In genomic region chr5:5693956-5694653, GRCm38 (mm10) we compare ENCODE assay signal across 7 mouse cellular contexts. TPM values are rescaled to one million over a fixed set of nuclear protein-coding genes. Genes with fewer than 3 reads are reported as not detected.
DNase-seq lines count a peak whose midpoint lies in the region; ATAC-seq and TF ChIP-seq lines count a peak whose summit lies in the region.

Gene Steap2, minus strand, starts transcription at chr5:5694578.

- no peaks in the 10 kb centered on the region for H3K27me3 ChIP-seq in hindbrain, embryonic 14.5 days (ENCODE audit: control insufficient read depth, insufficient read depth, low read length)
- H3K27me3 ChIP-seq in limb, embryonic 10.5 days (ENCODE audit: low read depth, poor library complexity, severe bottlenecking): peaks cover 5% of the 10 kb centered on the region
- 0 out of 2 replicates have a peak, but pooled peaks cover 7% of the 10 kb centered on the region for H3K27me3 ChIP-seq in midbrain, embryonic 13.5 days
- H3K27me3 ChIP-seq in stomach, embryonic 16.5 days (ENCODE audit: control insufficient read depth, insufficient read depth, low read length): no peaks in the 10 kb centered on the region

- TF ChIP-seq CTCF in gastrocnemius, adult 2 months (IDR thresholded peaks at IDR 0.05): no peak

- no peaks in the 10 kb centered on the region for H3K36me3 ChIP-seq in hindbrain, embryonic 14.5 days (replicated peaks; ENCODE audit: control insufficient read depth, insufficient read depth)
- no peaks in the 10 kb centered on the region for H3K36me3 ChIP-seq in limb, embryonic 10.5 days
- H3K36me3 ChIP-seq in midbrain, embryonic 13.5 days: no peaks in the 10 kb centered on the region
- H3K36me3 ChIP-seq in stomach, embryonic 16.5 days (ENCODE audit: control insufficient read depth, insufficient read depth, low read length): no peaks in the 10 kb centered on the region

- H3K9ac ChIP-seq in hindbrain, embryonic 14.5 days: peak within 1 kb of the TSS; percentile 88
- peak within 1 kb of the TSS; percentile 84 for H3K9ac ChIP-seq in midbrain, embryonic 13.5 days (replicated peaks)
- H3K9ac ChIP-seq in stomach, embryonic 16.5 days (ENCODE audit: low read length): peak within 1 kb of the TSS; percentile 90

- H3K27ac ChIP-seq in gastrocnemius, adult 2 months: peak within 1 kb of the TSS; percentile 64
- H3K27ac ChIP-seq in hindbrain, embryonic 14.5 days: peak within 1 kb of the TSS; percentile 41; the same call in 1 of the 2 replicates
- peak within 1 kb of the TSS; percentile 95 for H3K27ac ChIP-seq in limb, embryonic 10.5 days
- H3K27ac ChIP-seq in midbrain, embryonic 13.5 days: no peak within 1 kb of the TSS
- no peak within 1 kb of the TSS for H3K27ac ChIP-seq in stomach, embryonic 16.5 days (ENCODE audit: low read length)

- H3K4me2 ChIP-seq in hindbrain, embryonic 14.5 days (replicated peaks): peak within 1 kb of the TSS; percentile 96
- peak within 1 kb of the TSS; percentile 81 for H3K4me2 ChIP-seq in midbrain, embryonic 13.5 days (replicated peaks)
- H3K4me2 ChIP-seq in stomach, embryonic 16.5 days (ENCODE audit: low read depth, low read length): peak within 1 kb of the TSS; percentile 58

- WGBS in hindbrain, embryonic 14.5 days: under 1% methylated on average over 61 of the region's 66 CpGs
- under 1% methylated on average over 64 of the region's 66 CpGs for WGBS in limb, embryonic 10.5 days
- under 1% methylated on average over 66 of the region's 66 CpGs for whole genome bisulfite sequencing in midbrain, embryonic 13.5 days
- WGBS in stomach, embryonic 16.5 days: under 1% methylated on average over 66 of the region's 66 CpGs

- no peaks in the 10 kb centered on the region for H3K9me3 ChIP-seq in hindbrain, embryonic 14.5 days (ENCODE audit: control insufficient read depth, low read length)
- H3K9me3 ChIP-seq in limb, embryonic 10.5 days (replicated peaks): no peaks in the 10 kb centered on the region
- no peaks in the 10 kb centered on the region for H3K9me3 ChIP-seq in midbrain, embryonic 13.5 days
- no peaks in the 10 kb centered on the region for H3K9me3 ChIP-seq in stomach, embryonic 16.5 days (replicated peaks; ENCODE audit: control insufficient read depth, low read length)

- peak; percentile 90 for ATAC-seq in hindbrain, embryonic 14.5 days (ENCODE audit: low FRiP score)
- peak; percentile 93 for ATAC-seq in midbrain, embryonic 13.5 days
- ATAC-seq in stomach, embryonic 16.5 days (ENCODE audit: insufficient read depth, low FRiP score): peak; percentile 92

- intact Hi-C loops in gastrocnemius, adult 2 months (cut with DNase I): no loop called here

- peak; percentile 31 for DNase-seq in adrenal gland, adult 8-10 months
- DNase-seq in cerebellum, postnatal 25 days: peak; percentile 64 to 74
- peak; percentile 66 for DNase-seq in gastrocnemius, adult 2 months
- peak; percentile 35 for DNase-seq in hindbrain, embryonic 14.5 days (ENCODE audit: low spot score)
- peak; percentile 77 for DNase-seq in limb, embryonic 10.5 days (ENCODE audit: low spot score)

- H3K4me3 ChIP-seq in gastrocnemius, adult 2 months: peak within 1 kb of the TSS; percentile 79
- H3K4me3 ChIP-seq in hindbrain, embryonic 14.5 days (replicated peaks; ENCODE audit: low read length): peak within 1 kb of the TSS; percentile 86
- H3K4me3 ChIP-seq in limb, embryonic 10.5 days: peak within 1 kb of the TSS; percentile 87
- H3K4me3 ChIP-seq in midbrain, embryonic 13.5 days (replicated peaks): peak within 1 kb of the TSS; percentile 69
- H3K4me3 ChIP-seq in stomach, embryonic 16.5 days (replicated peaks; ENCODE audit: low read length): peak within 1 kb of the TSS; percentile 79

- no peaks in the 10 kb centered on the region for H3K4me1 ChIP-seq in hindbrain, embryonic 14.5 days (replicated peaks; ENCODE audit: control insufficient read depth, insufficient read depth, low read length)
- H3K4me1 ChIP-seq in limb, embryonic 10.5 days: no peaks in the 10 kb centered on the region
- H3K4me1 ChIP-seq in midbrain, embryonic 13.5 days (replicated peaks): peaks cover 12% of the 10 kb centered on the region
- no peaks in the 10 kb centered on the region for H3K4me1 ChIP-seq in stomach, embryonic 16.5 days (ENCODE audit: control insufficient read depth, insufficient read depth, low read length)

RNA-seq across cellular contexts. Expression of gene Steap2, which starts in this region (rescaled TPM):
- total RNA-seq in adrenal gland, adult 8-10 months (2022): 10 to 100 TPM; 41.9 to 82.0 (median 64.8) TPM
- under 1 TPM; 0.36 to 0.61 TPM for total RNA-seq in gastrocnemius, adult 2 months (2021)
- 6.2 and 7.1 TPM in 2 replicates for polyA plus RNA-seq in hindbrain, embryonic 14.5 days (2014; fragmentation: Nextera tagmentation; extraction: Ambion mirVana)
- 5.8 and 6.8 TPM in 2 replicates for polyA plus RNA-seq in limb, embryonic 10.5 days (2016; fragmentation: Nextera tagmentation; extraction: Ambion mirVana)
- 5.6 and 6.6 TPM in 2 replicates for polyA plus RNA-seq in midbrain, embryonic 13.5 days (2015; fragmentation: Nextera tagmentation; extraction: Ambion mirVana)
- 7.2 and 7.3 TPM in 2 replicates for polyA plus RNA-seq in stomach, embryonic 16.5 days (2015; fragmentation: Nextera tagmentation; extraction: Ambion mirVana)

Comparison
In these comparisons a context has a peak if more than half of its experiments do, and no peak if none do; other contexts are left out.
1. RNA of gene Steap2 (total RNA-seq): 41.9 to 82.0 TPM in adrenal gland, adult 8-10 months; 0.36 to 0.61 TPM in gastrocnemius, adult 2 months; every median in the first group is over 10 times any median in the second.
2. Peak in DNase-seq, H3K4me3 ChIP-seq and H3K27ac ChIP-seq in gastrocnemius, adult 2 months; RNA of the gene not detected or under 1 TPM.
3. H3K27ac ChIP-seq: peak in hindbrain, embryonic 14.5 days (single experiment) and limb, embryonic 10.5 days (single experiment); none in midbrain, embryonic 13.5 days (single experiment) and stomach, embryonic 16.5 days (single experiment).
4. Peak in every context shown above with its lines, with median percentiles within 50 percentile points of each other: DNase-seq, H3K4me3 ChIP-seq, ATAC-seq, H3K4me2 ChIP-seq and H3K9ac ChIP-seq.